Mouse (Mus musculus) thymus, postnatal 0 days (tissue): ENCODE data around the gene Nlrc4. TPM values are rescaled to one million over a fixed set of nuclear protein-coding genes. Genes with fewer than 3 reads are reported as not detected.

ENCODE experiments used
- DNase-seq: peaks from one replicate; pipeline ENCODE4 v3.0.0-alpha.2; 2015; ENCODE audit warnings: low spot score
- polyA plus RNA-seq: library from polyadenylated mRNA; unstranded; fragments of >200 nt; fragmentation: Nextera tagmentation; extraction: Ambion mirVana; gene quantifications from 2 replicates; pipeline ENCODE4 v1.2.1, GENCODE M21; 2015

The Nlrc4 gene
- polyA plus RNA-seq, 1 experiment from 2014 or later = 0.47 TPM

DNA sequence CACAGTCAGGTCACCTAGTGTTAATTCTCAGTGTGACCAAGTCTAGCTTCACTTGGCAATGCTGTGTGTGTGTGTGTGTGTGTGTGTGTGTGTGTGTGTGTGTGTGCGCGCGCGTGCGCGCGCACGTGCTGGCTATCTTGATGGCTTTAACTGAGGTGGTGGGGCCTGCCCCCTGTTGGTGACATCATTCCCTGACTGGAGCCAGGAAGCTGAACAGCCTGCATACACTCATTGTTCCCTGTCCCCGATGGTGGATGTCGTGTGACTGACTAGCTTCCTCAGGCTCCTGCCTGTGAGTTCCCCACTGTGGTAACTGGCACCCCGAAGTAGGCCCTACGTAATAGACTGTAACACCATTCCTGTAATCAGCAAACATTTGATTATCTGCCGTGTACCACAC lies 27.5 kb downstream of the Nlrc4 start:
- peak; percentile 10 for DNase-seq

DNA sequence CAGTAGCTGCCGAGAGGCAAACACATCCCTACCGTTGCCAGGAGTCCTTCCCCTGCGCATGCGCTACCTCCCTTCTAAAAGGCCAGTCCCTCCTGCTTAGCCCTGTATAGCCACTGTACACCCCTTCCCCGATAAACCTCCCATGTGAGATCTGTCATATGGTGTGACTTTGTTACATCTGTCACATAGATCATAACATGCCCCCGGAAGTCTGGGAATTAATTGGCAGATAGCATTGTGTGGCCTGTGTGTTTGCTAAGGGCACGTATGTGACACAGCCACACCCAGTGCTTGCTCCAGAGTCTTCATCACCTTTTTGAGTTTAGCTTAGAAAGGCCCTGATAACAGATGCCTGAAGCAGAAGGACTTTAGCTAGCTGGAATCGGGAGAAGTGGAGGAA lies 28.9 kb downstream of the Nlrc4 start:
- no peak for DNase-seq

DNA sequence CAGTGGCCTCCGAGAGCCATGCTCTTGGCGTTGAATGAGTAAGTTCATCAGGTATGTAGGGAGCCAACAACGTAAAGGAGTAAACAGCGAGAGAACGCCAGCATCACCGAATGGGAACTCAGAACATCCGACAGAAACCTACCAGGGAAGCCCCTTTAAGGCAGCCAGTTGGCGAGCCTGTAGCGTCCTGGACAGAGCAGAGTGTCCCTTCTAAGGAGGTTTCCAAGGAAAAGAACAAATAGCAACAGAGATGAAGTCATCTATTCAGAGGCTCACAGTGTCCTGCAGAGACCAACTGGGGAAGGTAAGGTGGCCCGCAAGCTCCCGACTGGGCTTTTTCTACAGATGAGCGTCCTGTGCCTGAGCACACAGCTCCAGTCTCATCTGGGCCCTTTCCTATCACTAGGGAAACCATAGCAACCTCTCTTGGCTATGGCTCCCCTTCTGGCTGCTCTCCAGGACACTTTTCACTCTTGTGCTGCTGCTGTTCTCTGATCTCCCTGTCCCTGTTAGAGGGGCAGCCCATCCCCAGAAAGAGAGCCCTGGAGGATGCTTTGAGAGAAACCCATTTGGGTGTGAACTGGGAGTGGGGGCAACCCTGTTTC lies 34.4 kb downstream of the Nlrc4 start:
- DNase-seq = no peak

DNA sequence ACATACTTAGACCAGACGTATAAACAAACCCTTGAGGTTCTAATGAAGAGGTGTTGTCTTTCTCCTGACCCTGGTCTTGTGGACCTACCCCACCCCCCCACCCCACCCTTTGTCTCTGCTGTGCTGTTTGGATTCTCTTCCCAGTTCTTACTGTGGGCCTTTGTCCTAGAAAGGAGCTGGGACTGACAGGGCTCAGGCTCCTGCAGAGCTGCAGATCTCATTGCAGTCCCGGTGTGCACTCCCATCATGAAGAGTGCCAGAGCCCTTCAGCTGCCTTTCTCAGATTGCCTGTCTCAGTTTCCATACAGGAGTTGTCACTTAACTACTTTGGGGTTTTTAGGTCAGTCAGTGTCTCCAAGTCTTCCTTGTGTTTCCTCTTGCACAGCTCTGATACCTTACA lies 38.3 kb downstream of the Nlrc4 start:
- DNase-seq = no peak

DNA sequence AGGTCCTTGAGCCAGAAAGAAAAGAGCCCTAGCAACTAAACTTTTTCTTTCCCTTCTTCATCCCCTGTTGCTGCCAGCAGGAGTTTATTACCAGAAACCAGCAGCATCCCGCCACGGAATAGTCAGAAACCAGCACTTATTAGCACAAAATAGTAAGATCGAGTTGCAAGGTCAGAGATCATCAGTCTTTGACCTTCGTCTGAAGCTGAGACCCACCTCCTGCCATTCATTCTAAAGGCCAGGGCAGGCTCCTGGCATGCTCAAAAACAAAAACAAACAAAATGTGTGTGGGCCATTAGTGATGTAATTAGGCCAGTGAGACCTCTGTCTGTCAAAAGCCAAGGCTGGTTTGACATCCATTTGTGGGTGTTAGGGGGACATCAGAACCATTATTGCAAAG lies 40.8 kb downstream of the Nlrc4 start:
- no peak for DNase-seq

DNA sequence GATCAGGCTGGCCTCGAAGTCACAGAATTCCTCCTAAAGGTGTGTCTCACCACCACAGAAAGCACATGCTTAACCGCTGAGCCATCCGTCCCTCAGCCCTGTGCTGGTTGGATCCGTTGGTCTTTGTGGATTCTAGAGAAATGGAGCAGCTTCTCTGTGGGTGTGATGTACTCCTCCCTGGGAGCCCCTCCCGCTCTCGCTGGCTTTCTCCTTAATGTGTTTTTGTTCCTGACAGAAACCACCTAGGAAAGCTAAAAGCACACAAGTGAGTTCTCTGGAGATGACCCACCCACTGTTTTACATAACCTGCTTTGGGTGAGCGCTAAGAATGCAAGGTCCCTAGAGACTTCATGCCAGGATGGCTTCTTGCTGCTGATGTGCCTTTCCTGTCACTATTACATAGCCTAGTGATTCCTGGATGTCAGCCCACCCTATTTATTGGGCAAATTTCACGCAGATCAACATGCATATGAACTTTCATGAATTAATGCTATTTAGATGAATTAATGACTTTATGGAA lies 42.0 kb downstream of the Nlrc4 start:
- no peak for DNase-seq

DNA sequence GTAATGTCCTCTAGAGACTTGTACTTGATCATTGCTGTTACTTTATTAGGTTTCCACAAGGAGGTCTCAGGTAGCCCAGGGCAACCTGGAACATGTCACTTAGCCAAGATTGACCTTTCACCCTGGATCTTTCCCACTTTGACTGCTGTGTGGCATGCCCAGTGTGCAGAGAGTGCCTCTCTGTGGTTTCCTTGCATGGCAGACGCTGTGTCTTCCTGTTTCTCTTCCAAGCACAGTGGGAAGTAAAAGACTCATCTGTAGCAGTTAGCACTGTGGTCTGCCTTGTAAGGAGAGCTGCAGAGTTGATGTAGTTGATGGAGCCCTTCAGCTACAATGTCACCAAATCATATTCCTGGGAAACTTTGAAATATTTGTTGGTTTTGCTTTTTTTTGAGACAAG lies 44.3 kb downstream of the Nlrc4 start:
- no peak for DNase-seq

DNA sequence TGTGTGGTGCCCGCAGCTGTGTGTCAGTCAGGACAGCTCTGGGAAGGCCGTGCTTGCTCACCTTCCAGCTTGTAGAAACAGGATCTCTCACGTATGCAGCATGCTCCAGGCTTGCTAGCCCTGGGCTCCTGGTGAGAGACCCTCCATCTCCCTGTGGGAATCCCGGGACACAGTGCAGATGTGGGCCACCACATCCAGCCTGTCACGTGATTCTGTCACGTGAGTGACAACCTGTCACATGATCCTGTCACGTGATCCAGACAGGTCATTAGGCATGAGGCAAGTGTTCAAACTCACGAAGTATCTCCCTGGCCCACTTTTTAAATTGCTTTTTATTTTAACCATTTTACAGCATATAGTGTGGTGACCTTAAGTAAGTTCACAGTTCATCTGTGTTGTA lies 45.6 kb downstream of the Nlrc4 start:
- DNase-seq = no peak

DNA sequence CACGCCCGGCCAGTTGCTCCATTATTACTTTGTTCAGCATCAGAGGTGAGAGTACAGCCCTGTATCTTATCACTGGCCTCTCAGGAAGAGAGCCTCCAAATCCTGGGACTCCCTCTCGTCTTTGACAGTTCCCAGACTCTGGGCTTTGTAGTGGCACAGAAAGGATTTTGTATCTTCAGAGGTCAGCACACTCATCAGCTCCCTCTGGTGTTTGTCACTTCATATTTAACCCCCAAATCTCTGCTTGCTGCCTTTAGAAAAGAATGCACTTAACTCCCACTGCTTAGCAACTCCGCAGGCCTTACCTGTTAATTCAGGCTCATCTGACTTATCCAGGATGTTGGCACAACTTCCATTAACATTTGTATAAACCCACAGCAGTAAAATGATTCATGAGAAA lies 49.2 kb downstream of the Nlrc4 start:
- DNase-seq = no peak

DNA sequence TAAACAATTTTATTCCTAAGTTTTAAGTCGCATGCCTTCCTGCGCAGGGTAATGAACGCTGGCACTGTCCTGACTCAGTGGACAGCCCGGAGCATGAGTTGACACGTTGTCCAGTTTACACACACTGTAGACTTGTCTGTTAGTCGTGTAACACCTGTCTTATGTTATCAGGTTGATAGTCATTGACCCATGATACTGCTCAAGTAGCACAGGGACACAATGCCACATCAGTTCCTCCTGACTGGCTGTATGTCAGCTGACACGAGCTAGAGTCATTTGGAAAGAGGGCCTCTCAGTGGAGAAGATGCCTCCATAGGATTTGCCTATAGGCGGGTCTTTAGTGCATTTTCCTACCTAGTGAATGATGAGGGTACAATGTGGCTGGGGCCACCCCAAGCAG lies 52.5 kb downstream of the Nlrc4 start:
- no peak for DNase-seq

DNA sequence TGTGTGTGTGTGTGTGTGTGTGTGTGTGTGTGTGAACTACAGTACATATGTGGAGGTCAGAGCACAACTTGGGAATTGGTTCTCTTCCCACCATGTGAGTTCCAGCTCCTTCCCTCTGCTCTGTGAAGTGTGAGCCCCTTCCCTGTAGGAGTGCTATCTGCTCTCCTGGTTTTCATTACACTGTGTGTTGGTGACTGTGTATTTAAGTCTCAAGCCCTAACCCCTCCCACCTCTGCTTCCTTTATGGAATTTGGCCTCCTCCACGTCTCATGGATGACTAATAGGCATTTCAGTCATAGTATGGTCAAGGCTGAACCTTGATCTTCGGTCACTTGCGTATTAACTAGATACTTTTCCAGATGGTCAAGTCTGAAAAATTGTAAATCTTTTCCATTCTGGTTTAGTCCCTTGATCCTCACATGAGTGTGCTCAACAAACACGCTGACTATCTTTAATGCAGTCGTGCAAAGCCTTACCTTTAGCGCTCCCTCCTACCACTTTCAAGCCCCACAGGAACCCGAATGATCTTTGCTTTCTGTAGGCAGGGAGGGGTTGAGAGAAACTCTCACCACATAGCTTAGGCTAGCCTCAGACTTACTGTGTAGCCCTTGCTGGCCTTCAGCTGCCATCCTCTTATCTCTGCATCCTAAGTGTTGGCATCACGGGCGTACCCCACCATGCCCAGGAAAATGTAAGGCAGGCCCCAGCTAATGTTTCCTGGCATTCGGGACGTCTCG lies 56.3 kb downstream of the Nlrc4 start:
- no peak for DNase-seq

DNA sequence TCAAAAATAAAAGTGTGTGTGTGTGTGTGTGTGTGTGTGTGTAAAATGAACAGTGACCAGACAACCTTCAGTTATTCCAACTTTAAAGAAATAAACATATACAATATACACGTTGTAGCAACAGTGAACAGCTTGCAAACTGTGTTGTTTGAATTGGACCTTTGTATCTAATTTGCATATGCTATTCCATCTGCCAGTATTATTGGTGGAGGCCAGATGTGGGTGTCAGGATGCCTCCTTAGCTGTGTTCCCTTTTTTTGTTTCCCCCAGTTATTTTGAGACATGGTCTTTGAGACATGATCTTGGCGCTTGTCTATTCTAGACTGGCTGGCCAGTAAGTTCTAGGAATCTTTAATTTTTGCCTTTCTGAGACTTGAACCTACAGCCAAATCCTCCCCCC lies 61.8 kb downstream of the Nlrc4 start:
- DNase-seq = no peak

DNA sequence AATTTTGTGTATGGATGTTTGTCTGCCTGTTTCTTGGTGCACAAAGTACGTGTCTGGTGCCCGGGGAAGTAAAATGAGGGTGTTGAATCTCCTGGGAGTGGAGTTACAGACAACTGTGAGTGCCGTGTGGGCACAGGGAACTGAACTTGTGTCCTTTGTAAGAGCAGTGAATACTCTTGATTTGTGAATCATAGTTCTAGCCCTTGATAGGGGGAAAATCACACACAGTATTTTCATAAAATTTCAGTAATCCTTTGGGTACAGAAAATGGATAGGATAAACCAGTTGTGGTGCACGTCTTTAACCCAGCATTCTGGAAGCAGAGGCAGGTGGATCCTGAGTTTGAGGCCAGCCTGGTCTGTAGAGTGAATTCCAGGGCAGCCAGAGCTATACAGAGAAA lies 62.2 kb downstream of the Nlrc4 start:
- no peak for DNase-seq

DNA sequence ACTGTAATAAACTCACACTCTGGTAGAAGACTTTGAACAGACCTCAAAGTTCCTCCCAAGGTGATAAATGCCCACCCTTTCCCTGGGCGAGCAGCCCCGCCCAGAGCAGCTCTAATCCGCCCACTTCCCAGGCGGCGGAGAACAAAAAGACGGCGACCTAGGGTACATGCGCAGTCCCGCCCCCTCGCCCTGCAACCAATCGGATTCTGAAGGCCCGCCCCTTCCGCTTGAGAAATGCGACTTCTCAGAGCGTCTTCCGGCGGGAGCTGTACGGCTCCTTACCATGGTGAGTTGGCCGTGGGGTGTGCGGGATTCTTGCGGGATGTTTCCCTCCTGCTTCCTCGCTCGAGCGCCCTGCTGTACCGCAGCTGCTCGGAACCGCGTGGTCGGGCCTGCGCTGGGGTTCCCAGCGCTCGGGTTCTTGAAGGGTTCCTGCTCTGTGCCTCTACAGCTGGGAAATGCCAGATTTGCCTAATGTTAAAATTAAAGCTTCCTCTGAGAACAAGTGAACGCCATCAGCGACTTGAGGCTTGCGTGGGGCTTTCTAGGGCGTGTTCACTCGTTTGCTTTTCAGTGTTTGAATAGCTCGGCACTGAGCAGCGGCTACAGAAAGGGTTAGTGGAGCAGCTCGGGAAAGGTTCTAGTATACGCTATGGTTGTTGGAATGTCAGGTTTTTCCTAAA lies 63.4 kb downstream of the Nlrc4 start, which contains the start of gene Slc30a6:
Gene Slc30a6, plus strand, starts transcription at position 226 of the 683 bp plus-strand sequence.
- DNase-seq = peak; percentile 96

DNA sequence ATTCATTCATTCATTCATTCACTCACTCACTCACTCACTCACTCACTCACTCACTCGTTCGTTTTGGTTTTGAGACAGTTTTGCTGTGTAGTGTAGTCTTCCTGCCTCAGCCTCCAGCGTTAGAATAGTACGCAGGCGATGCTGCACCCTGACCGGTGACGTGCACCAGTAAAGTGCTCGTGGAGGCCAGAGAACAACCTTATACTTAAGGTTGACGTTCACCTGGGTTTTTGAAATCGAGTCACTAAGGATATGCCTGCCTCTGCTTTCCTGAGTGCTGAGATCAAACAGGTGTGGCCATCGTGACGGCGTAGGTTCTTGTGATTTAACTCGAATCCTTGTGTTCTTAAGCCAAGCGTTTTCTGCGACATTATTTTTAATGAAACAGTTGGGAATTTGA lies 64.1 kb downstream of the Nlrc4 start:
- no peak for DNase-seq

DNA sequence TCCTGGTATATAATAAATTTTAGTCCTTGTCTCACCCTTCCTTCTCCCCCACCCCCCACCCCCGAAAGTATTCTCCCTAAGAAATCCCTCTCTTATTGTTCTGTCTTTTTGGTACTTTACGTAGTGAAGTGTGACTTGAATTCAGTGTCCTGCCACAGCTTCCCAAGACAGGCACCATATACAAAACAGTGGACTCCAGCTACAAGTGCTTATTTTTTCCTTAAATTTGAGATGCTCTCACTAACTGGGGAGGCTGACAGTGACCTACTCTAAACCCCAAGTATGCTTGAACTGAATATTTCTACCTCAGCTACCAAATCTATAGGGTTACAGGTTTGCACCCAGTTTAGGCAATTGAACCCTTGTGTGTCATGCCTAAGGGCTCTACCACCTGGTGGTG lies 64.6 kb downstream of the Nlrc4 start:
- DNase-seq = no peak

DNA sequence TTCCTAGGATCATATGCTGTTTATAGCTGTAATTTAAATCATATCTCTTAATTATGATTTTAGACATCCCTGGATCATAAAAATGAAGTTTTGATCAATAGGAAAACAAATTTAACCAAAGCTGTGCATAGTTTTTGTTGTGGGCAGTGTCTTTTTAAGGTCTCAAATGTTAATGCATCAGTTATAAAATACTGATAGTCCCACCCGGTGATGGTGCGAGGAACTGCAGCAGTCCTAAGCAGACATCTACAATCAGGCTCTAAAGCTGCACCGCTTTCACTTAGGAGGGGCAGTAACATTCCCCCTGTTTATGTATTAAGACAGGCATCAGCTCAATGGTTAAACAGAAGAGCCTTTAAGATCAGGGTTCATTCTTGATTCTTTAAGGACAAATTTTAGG lies 69.1 kb downstream of the Nlrc4 start:
- no peak for DNase-seq

DNA sequence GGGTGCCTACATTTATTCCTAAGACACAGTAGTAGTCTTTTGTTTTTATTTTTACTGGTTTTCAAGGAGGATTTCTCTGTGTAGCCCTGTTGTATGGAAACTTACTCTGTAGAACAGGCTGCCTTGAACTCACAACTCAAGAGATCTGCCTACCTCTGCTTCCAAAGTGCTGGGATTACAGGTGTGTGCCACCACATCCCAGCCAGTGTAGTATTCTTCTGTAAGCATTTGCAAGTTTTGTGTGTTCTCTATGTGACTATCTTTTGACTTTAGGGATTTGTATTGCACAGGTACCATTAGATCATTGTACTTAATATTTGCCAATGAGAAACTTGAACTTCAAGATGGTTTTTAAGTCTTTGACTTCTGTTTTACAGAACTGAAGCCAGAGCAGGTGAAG lies 72.3 kb downstream of the Nlrc4 start:
- DNase-seq = no peak

DNA sequence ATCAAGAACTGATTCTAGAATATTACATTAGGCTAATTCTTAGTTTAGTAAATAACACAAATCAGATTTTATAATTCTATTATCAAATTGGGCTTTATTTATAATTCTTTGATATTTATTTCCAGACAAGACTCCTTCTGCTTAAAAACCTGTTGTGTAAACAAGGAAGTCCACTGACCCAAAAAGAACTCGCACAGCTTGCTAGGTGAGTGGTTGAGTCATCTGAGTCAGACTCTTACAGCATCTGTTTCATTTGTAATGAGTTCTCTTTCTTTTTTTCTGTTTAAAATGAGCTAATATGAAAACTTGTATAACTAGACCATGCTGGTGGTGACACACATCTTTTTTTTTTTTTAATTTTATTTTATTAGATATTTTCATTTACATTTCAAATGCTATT lies 82.0 kb downstream of the Nlrc4 start:
- no peak for DNase-seq
